Mouse (Mus musculus): Measurements from ENCODE around the gene Ube2s.
"Not testable (repeated sequence)": the region's sequence is repeated elsewhere in the genome, so short reads cannot be mapped to it uniquely, and the experiment has no call there.

Ube2s gene

GRCm38 (mm10) chr7:4821690-4822089, 9.3 kb upstream of the Ube2s start:
- no peak for DNase-seq (ENCODE audit: low spot score in 2 of 2)

GRCm38 (mm10) chr7:4820925-4821324, 8.5 kb upstream of the Ube2s start:
- DNase-seq (ENCODE audit: low spot score in 2 of 2), result not testable (repeated sequence)

GRCm38 (mm10) chr7:4816559-4816958, 4.2 kb upstream of the Ube2s start:
- DNase-seq (ENCODE audit: low spot score in 2 of 2), result no peak

GRCm38 (mm10) chr7:4813105-4813791, 858 bp upstream of the Ube2s start:
- no peak for DNase-seq (ENCODE audit: low spot score in 2 of 2)

GRCm38 (mm10) chr7:4811842-4812302, 518 bp downstream of the Ube2s start:
- DNase-seq (ENCODE audit: low spot score in 2 of 2), result no peak

- not testable (repeated sequence) for DNase-seq (ENCODE audit: low spot score in 2 of 2)
Measured at GRCm38 (mm10) chr7:4811131-4811530, 1.3 kb downstream of the Ube2s start.

- peak; percentile 32 to 42 for DNase-seq (ENCODE audit: low spot score in 2 of 2)
Measured at GRCm38 (mm10) chr7:4806716-4807115, 5.7 kb downstream of the Ube2s start.

- no peak for DNase-seq (ENCODE audit: low spot score in 2 of 2)
Measured at GRCm38 (mm10) chr7:4802247-4802646, 10.1 kb downstream of the Ube2s start.

- DNase-seq (ENCODE audit: low spot score in 2 of 2), result peak; percentile 24
Measured at GRCm38 (mm10) chr7:4795767-4796433, 16.5 kb downstream of the Ube2s start.

GRCm38 (mm10) chr7:4794631-4795168, 17.7 kb downstream of the Ube2s start:
- no peak for DNase-seq (ENCODE audit: low spot score in 2 of 2)

GRCm38 (mm10) chr7:4793674-4794073, 18.7 kb downstream of the Ube2s start:
- no peak for DNase-seq (ENCODE audit: low spot score in 2 of 2)

GRCm38 (mm10) chr7:4793248-4793647, 19.1 kb downstream of the Ube2s start:
- DNase-seq (ENCODE audit: low spot score in 2 of 2), result peak in 1 of 2 experiments; percentile 6

GRCm38 (mm10) chr7:4792278-4793212, 19.8 kb downstream of the Ube2s start, which contains the start of gene Rpl28:
TSS of gene Rpl28 (plus strand) at chr7:4792874.
- peak; percentile 92 to 94 for DNase-seq (ENCODE audit: low spot score in 2 of 2)

- DNase-seq (ENCODE audit: low spot score in 2 of 2), result no peak
Measured at GRCm38 (mm10) chr7:4789436-4789935, 22.9 kb downstream of the Ube2s start, which contains the start of gene Tmem238. TSS of gene Tmem238 (minus strand) at chr7:4789656.

- DNase-seq (ENCODE audit: low spot score in 2 of 2), result peak; percentile 21 to 27
Measured at GRCm38 (mm10) chr7:4788499-4789435, 23.6 kb downstream of the Ube2s start.

- DNase-seq (ENCODE audit: low spot score in 2 of 2), result no peak
Measured at GRCm38 (mm10) chr7:4783667-4784268, 28.6 kb downstream of the Ube2s start.

GRCm38 (mm10) chr7:4782759-4783158, 29.6 kb downstream of the Ube2s start, which contains the start of the genes Il11 and Tmem190:
TSS of gene Il11 (minus strand) at chr7:4782859.
TSS of gene Tmem190 (plus strand) at chr7:4782937.
- no peak for DNase-seq (ENCODE audit: low spot score in 2 of 2)

GRCm38 (mm10) chr7:4782130-4782529, 30.3 kb downstream of the Ube2s start:
- DNase-seq (ENCODE audit: low spot score in 2 of 2), result no peak

GRCm38 (mm10) chr7:4779921-4780320, 32.5 kb downstream of the Ube2s start:
- peak in 1 of 2 experiments; percentile 11 for DNase-seq (ENCODE audit: low spot score in 2 of 2)

All from natural killer cell, adult 2 months (primary cell).